Mouse (Mus musculus) CH12.LX (cell line): ENCODE results near the gene Gm16181. TPM values are rescaled to one million over a fixed set of nuclear protein-coding genes. Genes with fewer than 3 reads are reported as not detected.

Experiments used
- DNase-seq: peaks from one replicate; pipeline ENCODE4 v3.0.0-alpha.2; 2013; ENCODE audit errors: extremely low read depth
- H3K27ac ChIP-seq: 2 replicates; pipeline ENCODE4 v1.5.1; 2012; ENCODE audit warnings: low read depth, mild to moderate bottlenecking, control low read depth, moderate library complexity; ENCODE audit not compliant: insufficient read depth
- H3K27me3 ChIP-seq: replicated peaks from 2 replicates; pipeline ENCODE3; 2012; ENCODE audit warnings: inconsistent platforms
- H3K36me3 ChIP-seq, 2 experiments: replicated peaks in 1 of 2; 2 replicates each; pipeline versions ENCODE3 to v1.6.1; 2012; ENCODE audit warnings: inconsistent platforms in 1 of 2, low read length in 1 of 2, mild to moderate bottlenecking in 1 of 2, mixed read lengths in 1 of 2, moderate library complexity in 1 of 2; ENCODE audit not compliant: control insufficient read depth in 1 of 2, insufficient read depth in 1 of 2
- H3K4me1 ChIP-seq, 2 experiments: 2 replicates each; pipeline ENCODE4 v1.6.1; 2012; ENCODE audit warnings: inconsistent platforms in 1 of 2, moderate library complexity in 1 of 2; ENCODE audit not compliant: insufficient read depth in 2 of 2, control insufficient read depth in 1 of 2
- H3K4me2 ChIP-seq: 2 replicates; pipeline ENCODE4 v1.6.1; 2012; ENCODE audit warnings: low read depth, mild to moderate bottlenecking, control low read depth; ENCODE audit not compliant: poor library complexity, insufficient read depth, severe bottlenecking
- H3K4me3 ChIP-seq, 3 experiments: fragments of 150-350 bp in 1 of 3; sonication (generic) in 1 of 3; replicated peaks in 1 of 3; 2 replicates each; pipeline versions ENCODE3 to v1.5.1; 2011 to 2012; ENCODE audit warnings: low read depth in 2 of 3, low read length in 2 of 3, mild to moderate bottlenecking in 2 of 3, moderate library complexity in 2 of 3, control low read depth in 1 of 3, improper control_type of control experiment in 1 of 3, inconsistent platforms in 1 of 3, mixed read lengths in 1 of 3; ENCODE audit not compliant: poor library complexity in 1 of 3
- H3K79me2 ChIP-seq: replicated peaks from 2 replicates; pipeline ENCODE4 v1.6.1; 2012; ENCODE audit warnings: mild to moderate bottlenecking, moderate library complexity; ENCODE audit not compliant: control insufficient read depth, poor library complexity, insufficient read depth, severe bottlenecking; ENCODE audit errors: extremely low read depth
- H3K9ac ChIP-seq: 2 replicates; pipeline ENCODE4 v1.6.1; 2012; ENCODE audit warnings: low read depth, mild to moderate bottlenecking, control low read depth, moderate library complexity; ENCODE audit not compliant: insufficient read depth
- H3K9me3 ChIP-seq: replicated peaks from 2 replicates; pipeline ENCODE3; 2012; ENCODE audit warnings: low read length, inconsistent platforms, mixed read lengths
- BHLHE40 ChIP-seq: IDR thresholded peaks from 2 replicates; pipeline ENCODE4 v1.6.1; 2011; ENCODE audit warnings: mild to moderate bottlenecking, low read depth, low read length, improper control_type of control experiment
- CHD1 ChIP-seq: IDR thresholded peaks from 2 replicates; pipeline ENCODE4 v1.6.1; 2012; ENCODE audit warnings: low read depth, low read length, improper control_type of control experiment, inconsistent platforms
- CHD2 ChIP-seq: IDR thresholded peaks from 2 replicates; pipeline ENCODE4 v1.6.1; 2011; ENCODE audit warnings: low read length, improper control_type of control experiment
- CTCF ChIP-seq, 2 experiments: IDR thresholded peaks in 1 of 2; conservative IDR thresholded peaks in 1 of 2; 2 replicates each; pipeline ENCODE4 v1.5.1; 2011 to 2012; ENCODE audit warnings: low read depth in 2 of 2, low read length in 2 of 2, improper control_type of control experiment in 1 of 2, inconsistent platforms in 1 of 2, mild to moderate bottlenecking in 1 of 2, moderate library complexity in 1 of 2
- E2F4 ChIP-seq: IDR thresholded peaks from 2 replicates; pipeline ENCODE4 v1.6.1; 2011; ENCODE audit warnings: low read depth, low read length, improper control_type of control experiment; ENCODE audit not compliant: insufficient replicate concordance
- ELF1 ChIP-seq: IDR thresholded peaks from 2 replicates; pipeline ENCODE4 v1.6.1; 2014; ENCODE audit warnings: low read depth, mild to moderate bottlenecking, inconsistent platforms, low read length, improper control_type of control experiment
- EP300 ChIP-seq: IDR thresholded peaks from 2 replicates; pipeline ENCODE4 v1.6.1; 2011; ENCODE audit warnings: low read length, improper control_type of control experiment
- ETS1 ChIP-seq: conservative IDR thresholded peaks from 2 replicates; pipeline ENCODE4 v1.6.1; 2012; ENCODE audit warnings: low read depth, mild to moderate bottlenecking, inconsistent platforms, low read length, improper control_type of control experiment, moderate library complexity
- GABPA ChIP-seq: IDR thresholded peaks from 2 replicates; pipeline ENCODE4 v1.6.1; 2012; ENCODE audit warnings: low read depth, low read length, improper control_type of control experiment, inconsistent platforms; ENCODE audit not compliant: insufficient replicate concordance
- HCFC1 ChIP-seq: IDR thresholded peaks from 2 replicates; pipeline ENCODE4 v1.6.1; 2012; ENCODE audit warnings: low read depth, mild to moderate bottlenecking, inconsistent platforms, low read length, improper control_type of control experiment
- IRF4 ChIP-seq: IDR thresholded peaks from 2 replicates; pipeline ENCODE4 v1.6.1; 2014; ENCODE audit warnings: low read depth, mild to moderate bottlenecking, inconsistent platforms, low read length, improper control_type of control experiment
- JUN ChIP-seq: IDR thresholded peaks from 2 replicates; pipeline ENCODE4 v1.6.1; 2011; ENCODE audit warnings: low read depth, mild to moderate bottlenecking, low read length, improper control_type of control experiment, moderate library complexity; ENCODE audit not compliant: insufficient read depth
- JUND ChIP-seq: conservative IDR thresholded peaks from 2 replicates; pipeline ENCODE4 v1.6.1; 2011; ENCODE audit warnings: low read depth, low read length, improper control_type of control experiment
- KAT2A ChIP-seq: IDR thresholded peaks from 2 replicates; pipeline ENCODE4 v1.6.1; 2012; ENCODE audit warnings: low read length, improper control_type of control experiment, inconsistent platforms; ENCODE audit not compliant: insufficient replicate concordance
- MAFK ChIP-seq: IDR thresholded peaks from 2 replicates; pipeline ENCODE4 v1.6.1; 2011; ENCODE audit warnings: low read length, improper control_type of control experiment; ENCODE audit not compliant: insufficient replicate concordance
- MAX ChIP-seq: IDR thresholded peaks from 2 replicates; pipeline ENCODE4 v1.6.1; 2011; ENCODE audit warnings: low read length, improper control_type of control experiment
- MAZ ChIP-seq: IDR thresholded peaks from 2 replicates; pipeline ENCODE4 v1.6.1; 2012; ENCODE audit warnings: low read depth, mild to moderate bottlenecking, inconsistent platforms, low read length, improper control_type of control experiment, moderate library complexity
- MEF2A ChIP-seq: IDR thresholded peaks from 2 replicates; pipeline ENCODE4 v1.6.1; 2014; ENCODE audit warnings: low read depth, mild to moderate bottlenecking, inconsistent platforms, low read length, improper control_type of control experiment, borderline replicate concordance
- MXI1 ChIP-seq: IDR thresholded peaks from 2 replicates; pipeline ENCODE4 v1.6.1; 2011; ENCODE audit warnings: mild to moderate bottlenecking, low read depth, low read length, improper control_type of control experiment
- MYC ChIP-seq: IDR thresholded peaks from 2 replicates; pipeline ENCODE4 v1.6.1; 2011; ENCODE audit warnings: low read depth, mild to moderate bottlenecking, improper control_type of control experiment, low read length
- NELFE ChIP-seq: IDR thresholded peaks from 2 replicates; pipeline ENCODE4 v1.6.1; 2011; ENCODE audit warnings: low read depth, low read length, improper control_type of control experiment
- NRF1 ChIP-seq: IDR thresholded peaks from 2 replicates; pipeline ENCODE4 v1.6.1; 2014; ENCODE audit warnings: low read depth, mild to moderate bottlenecking, inconsistent platforms, low read length, improper control_type of control experiment, moderate library complexity
- PAX5 ChIP-seq: IDR thresholded peaks from 2 replicates; pipeline ENCODE4 v1.6.1; 2012; ENCODE audit warnings: low read length, inconsistent platforms, mixed read lengths
- POLR2A ChIP-seq: IDR thresholded peaks from 2 replicates; pipeline ENCODE4 v1.6.1; 2011; ENCODE audit warnings: low read depth, mild to moderate bottlenecking, improper control_type of control experiment, low read length
- POLR2AphosphoS2 ChIP-seq: IDR thresholded peaks from 2 replicates; pipeline ENCODE4 v1.6.1; 2011; ENCODE audit warnings: low read depth, low read length, improper control_type of control experiment
- RAD21 ChIP-seq: IDR thresholded peaks from 2 replicates; pipeline ENCODE4 v1.6.1; 2011; ENCODE audit warnings: low read depth, mild to moderate bottlenecking, low read length, improper control_type of control experiment, moderate library complexity
- RCOR1 ChIP-seq: conservative IDR thresholded peaks from 2 replicates; pipeline ENCODE4 v1.6.1; 2012; ENCODE audit warnings: low read depth, mild to moderate bottlenecking, inconsistent platforms, low read length, improper control_type of control experiment
- SIN3A ChIP-seq: IDR thresholded peaks from 2 replicates; pipeline ENCODE4 v1.6.1; 2012; ENCODE audit warnings: low read length, improper control_type of control experiment, inconsistent platforms
- SMC3 ChIP-seq: IDR thresholded peaks from 2 replicates; pipeline ENCODE4 v1.6.1; 2011; ENCODE audit warnings: low read depth, low read length, improper control_type of control experiment
- TBP ChIP-seq: conservative IDR thresholded peaks from 2 replicates; pipeline ENCODE4 v1.6.1; 2011; ENCODE audit warnings: low read depth, low read length, improper control_type of control experiment
- TCF12 ChIP-seq: IDR thresholded peaks from 2 replicates; pipeline ENCODE4 v1.6.1; 2014; ENCODE audit warnings: low read depth, mild to moderate bottlenecking, inconsistent platforms, low read length, improper control_type of control experiment
- UBTF ChIP-seq: IDR thresholded peaks from 2 replicates; pipeline ENCODE4 v1.6.1; 2012; ENCODE audit warnings: low read depth, mild to moderate bottlenecking, inconsistent platforms, low read length, improper control_type of control experiment, moderate library complexity
- USF1 ChIP-seq: IDR thresholded peaks from 2 replicates; pipeline ENCODE4 v1.6.1; 2014; ENCODE audit warnings: low read depth, mild to moderate bottlenecking, inconsistent platforms, low read length, improper control_type of control experiment
- USF2 ChIP-seq: conservative IDR thresholded peaks from 2 replicates; pipeline ENCODE4 v1.6.1; 2011; ENCODE audit warnings: low read depth, low read length, improper control_type of control experiment
- ZC3H11A ChIP-seq: IDR thresholded peaks from 2 replicates; pipeline ENCODE4 v1.6.1; 2012; ENCODE audit warnings: low read depth, mild to moderate bottlenecking, inconsistent platforms, low read length, improper control_type of control experiment
- ZKSCAN1 ChIP-seq: IDR thresholded peaks from 2 replicates; pipeline ENCODE4 v1.6.1; 2012; ENCODE audit warnings: low read depth, inconsistent platforms, low read length, improper control_type of control experiment, borderline replicate concordance
- ZMIZ1 ChIP-seq: IDR thresholded peaks from 2 replicates; pipeline ENCODE4 v1.6.1; 2012; ENCODE audit warnings: low read depth, mild to moderate bottlenecking, inconsistent platforms, low read length, improper control_type of control experiment
- ZNF384 ChIP-seq: IDR thresholded peaks from 2 replicates; pipeline ENCODE4 v1.6.1; 2012; ENCODE audit warnings: low read depth, low read length, improper control_type of control experiment, inconsistent platforms
- dilution Hi-C: fragments of 300-500 bp; cut with MboI; formaldehyde crosslinking; loops from 2 replicates; pipeline ENCODE4 v1.14.3; 2020; ENCODE audit warnings: low sequenced_read_pairs; ENCODE audit not compliant: extremely low pct_unique_long_range_greater_than_20kb, extremely low pct_ligation_motif_present
- in situ Hi-C: fragments of 300-500 bp; cut with MboI; formaldehyde crosslinking; loops from 3 replicates; pipeline ENCODE4 v1.14.3; 2019; ENCODE audit warnings: low sequenced_read_pairs, low pct_ligation_motif_present, low pct_unique_long_range_greater_than_20kb, mixed read lengths
- polyA plus RNA-seq: library from polyadenylated mRNA; unstranded; fragments of >175 nt; gene quantifications from 2 replicates; pipeline ENCODE4 v1.2.1, GENCODE M21; 2012; ENCODE audit warnings: low read depth; ENCODE audit not compliant: insufficient read length
- total RNA-seq, 2 experiments: library from RNA; depleted of rRNA; stranded (reverse); fragments of 300-350 nt in 1 of 2; fragments of >200 nt in 1 of 2; gene quantifications; 2 replicates each; pipeline ENCODE4 v1.2.3; 2012 to 2014

Gm16181 gene
- total and polyA plus RNA-seq, 3 experiments = not detected

DNA sequence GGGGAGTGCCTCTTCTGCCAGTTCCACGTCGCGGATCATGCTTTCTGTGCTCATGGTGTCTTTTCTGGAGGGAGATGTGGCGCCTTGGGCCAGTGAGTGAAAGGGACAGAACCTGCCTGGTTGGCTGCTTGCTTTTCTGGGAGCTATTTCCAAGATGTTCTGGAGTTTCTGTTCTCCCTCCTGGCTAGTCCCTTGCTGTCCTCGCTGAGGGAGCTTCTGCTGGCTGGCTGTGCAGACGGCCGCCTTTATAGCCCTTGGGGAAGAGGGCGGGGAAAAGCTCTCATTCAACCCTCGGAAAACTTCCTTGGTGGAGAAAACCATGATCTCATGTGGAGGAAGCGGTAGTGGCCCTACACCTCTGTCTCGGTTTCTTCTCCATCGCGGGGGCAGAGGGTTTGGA lies 18.8 kb upstream of the Gm16181 start, which contains the start of gene Tnf:
Tnf (minus strand) TSS at position 221 of the 400 bp plus-strand sequence.
- Histone ChIP-seq H3K36me3 (peaks cover 3 to 15% of the 10 kb centered on the region in 2 experiments), H3K4me3 (peak within 1 kb of the TSS; percentile 68 to 92 (median 73)), H3K79me2 (peaks cover 28% of the 10 kb centered on the region), H3K9me3 (no peaks in the 10 kb centered on the region), H3K4me1 (peaks cover 17 to 66% of the 10 kb centered on the region in 2 experiments; a peak in 3 of 4 replicates), H3K27me3 (no peaks in the 10 kb centered on the region), H3K9ac (peak within 1 kb of the TSS; percentile 83), H3K27ac (peak within 1 kb of the TSS; percentile 78), H3K4me2 (peak within 1 kb of the TSS; percentile 95)
- peak; percentile 85 for DNase-seq
- TF ChIP-seq MXI1 = no peak
- no peak for TF ChIP-seq CTCF (conservative IDR thresholded peaks at IDR 0.05 in 1 of 2, IDR thresholded peaks at IDR 0.05 in 1 of 2; ENCODE audit: low read depth in 2 of 2, low read length in 2 of 2)
- no peak for TF ChIP-seq USF1
- no peak for TF ChIP-seq RAD21
- TF ChIP-seq POLR2AphosphoS2 = peak; percentile 97
- TF ChIP-seq RCOR1 = 0 out of 2 replicates have a peak, but pooled peaks have one; percentile 11
- TF ChIP-seq EP300 = no peak
- TF ChIP-seq IRF4 = peak; percentile 44; the same call in 1 of the 2 replicates
- no peak for TF ChIP-seq PAX5
- no peak for TF ChIP-seq SMC3
- TF ChIP-seq E2F4 = no peak
- 0 out of 2 replicates have a peak, but pooled peaks have one; percentile 32 for TF ChIP-seq MAX
- peak; percentile 99 for TF ChIP-seq ZMIZ1
- TF ChIP-seq MAFK = no peak
- no peak for TF ChIP-seq ZNF384
- no peak for TF ChIP-seq CHD2
- TF ChIP-seq USF2 = no peak
- TF ChIP-seq POLR2A = peak; percentile 100
- no peak for TF ChIP-seq GABPA
- no peak for TF ChIP-seq JUN
- TF ChIP-seq NELFE = peak; percentile 99
- no peak for TF ChIP-seq JUND
- peak; percentile 64 for TF ChIP-seq ETS1
- 0 out of 2 replicates have a peak, but pooled peaks have one; percentile 72 for TF ChIP-seq SIN3A
- 0 out of 2 replicates have a peak, but pooled peaks have one; percentile 40 for TF ChIP-seq UBTF
- TF ChIP-seq TBP = peak; percentile 98
- no peak for TF ChIP-seq ZC3H11A
- TF ChIP-seq TCF12 = peak; percentile 66; the same call in 1 of the 2 replicates
- TF ChIP-seq NRF1 = no peak
- TF ChIP-seq MYC = no peak
- TF ChIP-seq CHD1 = peak; percentile 43; the same call in 1 of the 2 replicates
- TF ChIP-seq HCFC1 = no peak
- TF ChIP-seq KAT2A = no peak
- peak; percentile 38; the same call in 1 of the 2 replicates for TF ChIP-seq ELF1
- TF ChIP-seq MAZ = no peak
- TF ChIP-seq MEF2A = no peak; the same call in 1 of the 2 replicates
- TF ChIP-seq BHLHE40 = no peak
- TF ChIP-seq ZKSCAN1 = no peak
- in situ Hi-C loops (no loop called here), dilution Hi-C loops (no loop called here)
